Mouse (Mus musculus) thymus, postnatal 36 days (tissue): Measurements from ENCODE around the gene Grap.
A peak's percentile ranks its signal among the peaks of the same experiment; 100 is the strongest.
"Not testable (repeated sequence)": the region's sequence is repeated elsewhere in the genome, so short reads cannot be mapped to it uniquely, and the experiment has no call there.

ENCODE experiments used
- DNase-seq, 2 experiments: peaks; one replicate each; pipeline ENCODE4 v3.0.0; 2022; ENCODE audit warnings: mixed read lengths in 2 of 2

The Grap gene

GRCm38 (mm10) chr11:61639601-61640177, 13.4 kb upstream of the Grap start:
- DNase-seq: no peak

GRCm38 (mm10) chr11:61640585-61640984, 12.5 kb upstream of the Grap start:
- not testable (repeated sequence) for DNase-seq

- DNase-seq: no peak
Observed at GRCm38 (mm10) chr11:61642106-61642505, 11.0 kb upstream of the Grap start.

- no peak for DNase-seq
Observed at GRCm38 (mm10) chr11:61643184-61643961, 9.7 kb upstream of the Grap start.

- no peak for DNase-seq
Observed at GRCm38 (mm10) chr11:61644576-61645326, 8.3 kb upstream of the Grap start.

GRCm38 (mm10) chr11:61645357-61645857, 7.7 kb upstream of the Grap start:
- DNase-seq: no peak

- DNase-seq: no peak
Observed at GRCm38 (mm10) chr11:61646499-61647039, 6.5 kb upstream of the Grap start.

- no peak for DNase-seq
Observed at GRCm38 (mm10) chr11:61647110-61647910, 5.8 kb upstream of the Grap start.

GRCm38 (mm10) chr11:61647956-61648748, 4.9 kb upstream of the Grap start:
- DNase-seq: no peak

GRCm38 (mm10) chr11:61648749-61649115, 4.3 kb upstream of the Grap start:
- DNase-seq: peak; percentile 51 to 59

GRCm38 (mm10) chr11:61649163-61649580, 3.9 kb upstream of the Grap start:
- no peak for DNase-seq

- DNase-seq: no peak
Observed at GRCm38 (mm10) chr11:61649626-61650025, 3.4 kb upstream of the Grap start.

GRCm38 (mm10) chr11:61650470-61651265, 2.4 kb upstream of the Grap start:
- no peak for DNase-seq

- no peak for DNase-seq
Observed at GRCm38 (mm10) chr11:61652216-61652615, 849 bp upstream of the Grap start.

- no peak for DNase-seq
Observed at GRCm38 (mm10) chr11:61653568-61653967, 503 bp downstream of the Grap start.

GRCm38 (mm10) chr11:61654786-61655311, 1.8 kb downstream of the Grap start:
- no peak for DNase-seq

- DNase-seq: no peak
Observed at GRCm38 (mm10) chr11:61655649-61656048, 2.6 kb downstream of the Grap start.

- DNase-seq: no peak
Observed at GRCm38 (mm10) chr11:61656148-61656850, 3.2 kb downstream of the Grap start.

GRCm38 (mm10) chr11:61657432-61657831, 4.4 kb downstream of the Grap start:
- DNase-seq: no peak
